Mouse (Mus musculus) ES-Bruce4 (cell line): ENCODE data around the gene Npepps. TPM values are rescaled to one million over a fixed set of nuclear protein-coding genes. Genes with fewer than 3 reads are reported as not detected.
A peak's percentile ranks its signal among the peaks of the same experiment; 100 is the strongest.

ENCODE experiments used
- H3K27ac ChIP-seq: 2 replicates; pipeline ENCODE4 v1.5.1; 2012; ENCODE audit warnings: low read length, inconsistent platforms; ENCODE audit not compliant: insufficient read depth
- H3K27me3 ChIP-seq: 2 replicates; pipeline ENCODE4 v1.6.1; 2012; ENCODE audit warnings: mild to moderate bottlenecking, low read length, inconsistent platforms; ENCODE audit not compliant: control insufficient read depth, poor library complexity, insufficient read depth, severe bottlenecking
- H3K36me3 ChIP-seq: 2 replicates; pipeline ENCODE4 v1.6.1; 2012; ENCODE audit warnings: inconsistent platforms, mild to moderate bottlenecking, low read length, moderate library complexity; ENCODE audit not compliant: control insufficient read depth, poor library complexity, insufficient read depth, severe bottlenecking
- H3K4me1 ChIP-seq: one replicate; pipeline ENCODE4 v1.8.1; 2011; ENCODE audit warnings: low read length; ENCODE audit not compliant: control insufficient read depth, insufficient read depth
- H3K4me3 ChIP-seq: 2 replicates; pipeline ENCODE4 v1.5.1; 2011; ENCODE audit warnings: low read depth, mild to moderate bottlenecking, low read length
- H3K9ac ChIP-seq: 2 replicates; pipeline ENCODE4 v1.6.1; 2012; ENCODE audit warnings: low read depth, mild to moderate bottlenecking, inconsistent platforms; ENCODE audit not compliant: poor library complexity, severe bottlenecking
- H3K9me3 ChIP-seq: replicated peaks from 2 replicates; pipeline ENCODE4 v1.6.1; 2012; ENCODE audit warnings: mild to moderate bottlenecking, low read length, inconsistent platforms; ENCODE audit not compliant: control insufficient read depth, poor library complexity, insufficient read depth, severe bottlenecking
- CTCF ChIP-seq: IDR thresholded peaks from one replicate; pipeline ENCODE4 v1.8.1; 2011; ENCODE audit warnings: low read depth, low read length
- EP300 ChIP-seq: IDR thresholded peaks from 2 replicates; pipeline ENCODE4 v1.6.1; 2011; ENCODE audit warnings: low read depth, low read length; ENCODE audit not compliant: insufficient read depth
- POLR2A ChIP-seq: IDR thresholded peaks from one replicate; pipeline ENCODE4 v1.8.1; 2011; ENCODE audit warnings: low read length; ENCODE audit not compliant: insufficient read depth
- polyA plus RNA-seq: library from polyadenylated mRNA; stranded (reverse); fragments of >200 nt; gene quantifications from 2 replicates; pipeline ENCODE4 v1.2.4, GENCODE M21; 2011; ENCODE audit warnings: low read depth; ENCODE audit not compliant: missing spikeins, insufficient read depth, insufficient read length

Npepps gene
- polyA plus RNA-seq, 1 experiment = 213 TPM

DNA sequence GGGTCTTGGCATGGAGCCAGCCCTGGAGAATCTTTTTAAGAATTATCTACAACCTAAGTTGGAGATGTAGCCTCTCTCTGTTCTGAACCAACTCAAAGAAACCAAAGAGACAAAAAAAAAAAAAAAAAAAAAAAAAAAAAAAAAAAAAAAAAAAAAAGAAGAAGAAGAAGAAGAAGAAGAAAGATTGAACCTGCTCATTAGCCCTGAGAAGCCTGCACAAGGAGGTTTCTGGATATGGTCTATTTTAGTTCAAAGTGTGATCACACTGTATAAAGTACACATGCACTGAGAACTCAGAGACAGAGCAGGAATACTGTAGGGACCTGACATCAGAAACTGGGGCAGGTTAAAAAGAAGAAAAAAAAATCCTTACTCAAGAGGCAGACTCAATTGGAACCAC, 7.2 kb upstream of the Npepps start:
- Histone ChIP-seq H3K27ac (peak overlapping the region; percentile 96), H3K4me3 (no peak overlapping the region), H3K9me3 (no peaks in the 10 kb centered on the region), H3K27me3 (no peaks in the 10 kb centered on the region), H3K9ac (peak overlapping the region; percentile 60), H3K36me3 (no peaks in the 10 kb centered on the region), H3K4me1 (peaks cover 7% of the 10 kb centered on the region)
- TF ChIP-seq CTCF (no peak), EP300 (no peak), POLR2A (no peak)

DNA sequence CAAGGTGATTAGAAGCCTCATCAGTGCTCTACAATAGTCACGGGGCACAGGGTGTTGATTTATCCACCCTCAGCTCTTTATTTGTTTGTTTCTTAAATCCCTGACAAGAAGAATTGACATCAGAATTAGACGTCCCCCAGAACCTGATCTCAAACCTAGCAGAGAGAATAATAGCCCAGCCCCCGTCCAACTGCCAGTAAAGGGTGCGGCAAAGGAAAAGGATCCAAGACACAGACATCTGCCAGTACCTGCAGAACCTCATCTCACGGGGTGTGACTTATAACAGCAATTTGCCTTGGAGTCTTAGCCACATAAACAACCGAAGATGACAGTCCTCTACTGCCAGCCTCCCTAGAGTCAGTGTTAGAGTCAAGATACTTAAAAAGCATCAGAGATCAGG, 6.5 kb upstream of the Npepps start:
- Histone ChIP-seq H3K4me1 (peaks cover 7% of the 10 kb centered on the region), H3K9ac (peak overlapping the region; percentile 60), H3K9me3 (no peaks in the 10 kb centered on the region), H3K27ac (peak overlapping the region; percentile 96), H3K27me3 (no peaks in the 10 kb centered on the region), H3K4me3 (no peak overlapping the region), H3K36me3 (no peaks in the 10 kb centered on the region)
- TF ChIP-seq CTCF = no peak
- TF ChIP-seq POLR2A = no peak
- TF ChIP-seq EP300 = peak; percentile 78

DNA sequence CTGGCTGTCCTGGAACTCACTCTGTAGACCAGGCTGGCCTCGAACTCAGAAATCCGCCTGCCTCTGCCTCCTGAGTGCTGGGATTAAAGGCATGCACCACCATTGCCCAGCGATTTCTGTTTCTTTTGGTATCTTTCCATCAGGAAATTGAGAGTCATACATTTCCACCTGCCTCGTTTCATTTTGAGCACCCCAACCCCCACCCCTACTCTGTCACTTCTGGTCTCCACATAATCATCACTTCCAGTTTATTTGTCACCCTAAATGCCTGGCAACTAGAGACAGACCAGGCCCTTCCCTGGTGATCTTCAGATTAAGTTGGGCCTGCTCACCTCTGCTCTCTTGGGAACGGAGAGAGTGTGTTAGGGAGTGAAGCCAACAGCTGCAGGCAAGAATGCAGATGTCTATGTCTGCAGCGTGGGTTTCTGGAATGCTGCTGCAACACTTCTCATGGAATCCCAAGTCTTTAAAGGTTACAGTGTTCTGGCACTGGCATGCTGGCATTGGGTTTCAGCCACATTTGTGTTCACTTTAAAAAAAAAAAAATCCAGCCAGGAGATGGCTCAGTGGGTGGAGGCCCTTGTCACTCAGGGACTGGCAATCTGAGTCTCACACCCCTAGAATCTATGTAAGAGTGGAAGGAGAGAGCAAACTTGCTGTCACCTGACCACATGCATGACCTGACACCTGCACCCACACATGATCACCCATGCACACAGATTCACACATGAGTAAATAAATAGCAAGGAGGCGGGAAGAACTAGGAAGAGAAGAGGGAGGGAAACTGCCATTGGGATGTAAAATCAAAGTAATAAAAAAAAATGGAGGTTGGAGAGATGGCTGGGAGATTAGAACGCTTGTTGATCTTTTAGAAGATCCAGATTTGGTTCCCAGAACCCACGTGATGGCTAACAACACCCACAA, 5.7 kb upstream of the Npepps start:
- Histone ChIP-seq H3K27ac (peak overlapping the region; percentile 96), H3K4me3 (no peak overlapping the region), H3K4me1 (peaks cover 7% of the 10 kb centered on the region), H3K36me3 (no peaks in the 10 kb centered on the region), H3K9me3 (no peaks in the 10 kb centered on the region), H3K9ac (no peak overlapping the region; the same call in 1 of the 2 replicates), H3K27me3 (no peaks in the 10 kb centered on the region)
- TF ChIP-seq EP300 = no peak
- no peak for TF ChIP-seq CTCF
- no peak for TF ChIP-seq POLR2A

DNA sequence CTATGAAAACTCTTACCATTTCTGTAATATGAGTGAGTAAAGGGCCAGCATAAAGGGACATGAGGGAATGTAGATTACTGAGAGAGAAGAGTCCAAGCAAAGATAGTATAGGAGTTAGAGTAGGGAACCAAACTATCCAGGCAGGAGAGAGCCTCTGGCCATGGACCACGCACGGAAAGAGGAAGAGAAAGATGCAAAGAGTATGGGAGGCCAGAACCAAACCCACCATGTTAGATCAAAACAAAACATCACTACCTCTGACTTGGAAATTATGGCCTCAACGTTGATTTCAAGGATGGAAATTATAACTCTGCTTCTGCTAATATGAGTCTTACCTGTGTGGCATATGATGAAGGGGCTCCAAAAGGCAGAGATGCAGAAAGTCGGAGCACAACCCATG, 4.4 kb upstream of the Npepps start:
- Histone ChIP-seq H3K9me3 (no peaks in the 10 kb centered on the region), H3K9ac (no peak overlapping the region), H3K4me1 (peaks cover 7% of the 10 kb centered on the region), H3K4me3 (no peak overlapping the region), H3K27ac (peak overlapping the region; percentile 36), H3K27me3 (no peaks in the 10 kb centered on the region), H3K36me3 (no peaks in the 10 kb centered on the region)
- TF ChIP-seq CTCF (no peak), EP300 (no peak), POLR2A (no peak)

DNA sequence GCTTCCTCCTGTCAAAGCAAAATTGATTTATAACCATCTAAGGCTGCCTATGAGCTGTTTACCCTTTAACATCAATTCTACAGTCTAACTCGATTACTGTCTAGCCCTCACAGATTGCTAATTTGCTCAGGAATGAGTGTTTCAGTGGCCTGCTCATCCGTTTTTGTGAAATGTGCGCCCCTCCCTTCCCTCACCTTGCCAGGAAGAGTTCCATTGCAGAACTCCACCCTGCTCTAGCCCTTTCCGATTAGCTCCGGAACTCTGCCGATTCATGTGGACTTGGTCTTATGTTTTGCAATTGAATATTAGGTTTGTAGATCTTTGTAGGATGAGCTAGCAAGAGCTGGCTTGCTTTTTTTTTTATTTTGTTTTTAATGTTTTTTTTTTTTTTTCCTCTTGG, 1.7 kb upstream of the Npepps start:
- Histone ChIP-seq H3K4me3 (peak overlapping the region; percentile 52), H3K9ac (peak overlapping the region; percentile 87), H3K27me3 (no peaks in the 10 kb centered on the region), H3K4me1 (peaks cover 2% of the 10 kb centered on the region), H3K9me3 (no peaks in the 10 kb centered on the region), H3K27ac (peak overlapping the region; percentile 99), H3K36me3 (no peaks in the 10 kb centered on the region)
- TF ChIP-seq CTCF = no peak
- TF ChIP-seq POLR2A = no peak
- TF ChIP-seq EP300 = peak; percentile 84

DNA sequence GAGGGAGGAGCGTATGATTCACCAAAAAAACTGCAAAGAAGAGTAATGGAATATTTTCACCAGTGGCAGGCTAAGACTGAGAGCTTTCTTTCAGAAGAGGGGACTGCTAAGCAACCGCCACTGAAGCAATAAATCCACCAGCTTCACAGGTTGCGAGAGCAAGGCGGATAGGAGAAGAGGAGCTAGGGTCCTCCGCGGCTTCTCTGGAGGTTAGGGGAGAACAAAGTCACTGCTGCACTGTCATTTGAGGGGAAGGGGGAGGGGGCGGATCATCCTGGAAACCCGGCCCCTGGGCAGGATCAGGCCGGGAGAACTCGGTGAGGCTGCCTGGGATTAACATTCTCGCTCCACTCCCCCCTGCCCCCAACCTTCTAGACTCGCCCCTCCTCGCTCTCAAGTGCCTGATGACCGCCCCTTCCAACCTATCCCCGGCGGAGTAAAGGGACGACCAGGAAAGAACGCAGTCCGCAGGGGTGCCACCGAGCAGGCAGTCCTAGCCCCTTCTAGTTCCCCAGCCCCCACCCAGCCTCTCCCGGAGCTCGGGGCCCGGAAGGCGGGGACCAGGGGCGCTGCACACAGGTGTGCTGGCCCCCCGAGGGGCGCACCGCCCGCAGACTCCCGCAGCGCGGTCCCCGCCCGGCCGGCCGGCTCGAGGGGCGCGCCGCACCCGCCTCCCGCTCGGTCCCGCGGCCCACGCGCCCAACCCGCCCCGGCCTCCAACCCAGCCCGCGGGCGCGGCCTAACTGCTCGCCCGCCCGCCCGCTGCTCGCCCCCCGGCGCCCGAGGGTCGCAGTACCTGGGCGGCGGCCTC, 828 bp downstream of the Npepps start:
- peak overlapping the region; percentile 95 for H3K4me3 ChIP-seq
- H3K4me1 ChIP-seq = no peaks in the 10 kb centered on the region
- H3K27me3 ChIP-seq = no peaks in the 10 kb centered on the region
- peak overlapping the region; percentile 99 for H3K9ac ChIP-seq
- TF ChIP-seq EP300 (0 out of 2 replicates have a peak, but pooled peaks have one; percentile 61), POLR2A (peak; percentile 22), CTCF (no peak)
- H3K9me3 ChIP-seq = no peaks in the 10 kb centered on the region
- no peaks in the 10 kb centered on the region for H3K36me3 ChIP-seq
- H3K27ac ChIP-seq = peak overlapping the region; percentile 92
